Mouse (Mus musculus) kidney, embryonic 14.5 days (tissue): Measurements from ENCODE around the gene Sash1. TPM values are rescaled to one million over a fixed set of nuclear protein-coding genes. Genes with fewer than 3 reads are reported as not detected.

Experiments used
- ATAC-seq: fragments of 200-750 bp; cut with Nextera tagmentation; 2 replicates; pipeline ENCODE4 v1.8.0; 2017; ENCODE audit warnings: moderate number of reproducible peaks, mild to moderate bottlenecking, moderate TSS enrichment, moderate library complexity; ENCODE audit not compliant: low FRiP score, low TSS enrichment
- H3K27ac ChIP-seq: fragments of 300-500 bp; sonication (generic); 2 replicates; pipeline ENCODE4 v1.5.1; 2014; ENCODE audit warnings: low read depth, mild to moderate bottlenecking, low read length, moderate library complexity, mixed read lengths
- H3K27me3 ChIP-seq: fragments of 300-500 bp; sonication (generic); 2 replicates; pipeline ENCODE4 v1.6.1; 2014; ENCODE audit warnings: mild to moderate bottlenecking, low read length; ENCODE audit not compliant: control insufficient read depth, insufficient read depth
- H3K36me3 ChIP-seq: fragments of 300-500 bp; sonication (generic); 2 replicates; pipeline ENCODE4 v1.6.1; 2014; ENCODE audit warnings: low read length, mixed read lengths; ENCODE audit not compliant: control insufficient read depth, insufficient read depth
- H3K4me1 ChIP-seq: fragments of 300-500 bp; sonication (generic); 2 replicates; pipeline ENCODE4 v1.6.1; 2014; ENCODE audit warnings: low read length, mixed read lengths; ENCODE audit not compliant: control insufficient read depth, insufficient read depth
- H3K4me2 ChIP-seq: fragments of 300-500 bp; sonication (generic); replicated peaks from 2 replicates; pipeline ENCODE4 v1.6.1; 2014; ENCODE audit warnings: low read depth, mild to moderate bottlenecking, low read length
- H3K4me3 ChIP-seq: fragments of 300-500 bp; sonication (generic); 2 replicates; pipeline ENCODE4 v1.5.1; 2014; ENCODE audit warnings: mild to moderate bottlenecking, low read length
- H3K9ac ChIP-seq: fragments of 300-500 bp; sonication (generic); 2 replicates; pipeline ENCODE4 v1.6.1; 2014; ENCODE audit warnings: low read depth, mild to moderate bottlenecking, low read length, moderate library complexity
- H3K9me3 ChIP-seq: fragments of 300-500 bp; sonication (generic); 2 replicates; pipeline ENCODE4 v1.6.1; 2016; ENCODE audit warnings: low read length; ENCODE audit not compliant: control insufficient read depth
- WGBS: fragments of 180-500 bp; shearing (Covaris S2); extraction: QIAGEN DNeasy Blood & Tissue Kit; methylation state at CpG from one replicate; pipeline ENCODE4 v1.1.7; 2014; 5-methylcytosine and 5-hydroxymethylcytosine counted together
- polyA plus RNA-seq: library from polyadenylated mRNA; unstranded; fragments of >200 nt; fragmentation: Nextera tagmentation; extraction: Ambion mirVana; gene quantifications from 2 replicates; pipeline ENCODE4 v1.2.1, GENCODE M21; 2014

Gene Sash1
- polyA plus RNA-seq, 1 experiment from 2014 or later = 5.5 TPM

- Histone ChIP-seq H3K4me2 (no peak overlapping the region), H3K9me3 (no peaks in the 10 kb centered on the region), H3K4me1 (peaks cover 16% of the 10 kb centered on the region; the same call in 1 of the 2 replicates), H3K27me3 (no peaks in the 10 kb centered on the region), H3K27ac (no peak overlapping the region), H3K36me3 (no peaks in the 10 kb centered on the region), H3K9ac (no peak overlapping the region), H3K4me3 (no peak overlapping the region)
- ATAC-seq = no peak
- WGBS = 68% methylated on average over 10 of the region's 10 CpGs
Observed at GRCm38 (mm10) chr10:8765922-8766522, 119.8 kb downstream of the Sash1 start.

- H3K4me2 ChIP-seq = peak overlapping the region; percentile 46
- no peaks in the 10 kb centered on the region for H3K9me3 ChIP-seq
- 44% methylated on average over 12 of the region's 12 CpGs for WGBS
- no peak overlapping the region for H3K9ac ChIP-seq
- peak overlapping the region; percentile 86; the same call in 1 of the 2 replicates for H3K27ac ChIP-seq
- peaks cover 19% of the 10 kb centered on the region; the same call in 1 of the 2 replicates for H3K4me1 ChIP-seq
- ATAC-seq = peak; percentile 21; the same call in 1 of the 2 replicates
- peak overlapping the region; percentile 34; the same call in 1 of the 2 replicates for H3K4me3 ChIP-seq
- H3K27me3 ChIP-seq = no peaks in the 10 kb centered on the region
- H3K36me3 ChIP-seq = no peaks in the 10 kb centered on the region
Observed at GRCm38 (mm10) chr10:8762771-8763170, 123.1 kb downstream of the Sash1 start.

- H3K9ac ChIP-seq = peak overlapping the region; percentile 55
- 7% methylated on average over 14 of the region's 14 CpGs for WGBS
- peak overlapping the region; percentile 34 for H3K4me3 ChIP-seq
- no peaks in the 10 kb centered on the region for H3K27me3 ChIP-seq
- H3K4me1 ChIP-seq = peaks cover 21% of the 10 kb centered on the region; the same call in 1 of the 2 replicates
- H3K9me3 ChIP-seq = no peaks in the 10 kb centered on the region
- peak overlapping the region; percentile 46 for H3K4me2 ChIP-seq
- peak; percentile 80 for ATAC-seq
- H3K27ac ChIP-seq = peak overlapping the region; percentile 86
- no peaks in the 10 kb centered on the region for H3K36me3 ChIP-seq
Observed at GRCm38 (mm10) chr10:8762209-8762701, 123.6 kb downstream of the Sash1 start.

- no peaks in the 10 kb centered on the region for H3K9me3 ChIP-seq
- peak overlapping the region; percentile 55 for H3K9ac ChIP-seq
- H3K4me1 ChIP-seq = peaks cover 26% of the 10 kb centered on the region; the same call in 1 of the 2 replicates
- peak overlapping the region; percentile 34 for H3K4me3 ChIP-seq
- no peaks in the 10 kb centered on the region for H3K36me3 ChIP-seq
- ATAC-seq = no peak
- H3K27me3 ChIP-seq = no peaks in the 10 kb centered on the region
- peak overlapping the region; percentile 46 for H3K4me2 ChIP-seq
- 46% methylated on average over 9 of the region's 9 CpGs for WGBS
- peak overlapping the region; percentile 86 for H3K27ac ChIP-seq
Observed at GRCm38 (mm10) chr10:8761656-8762055, 124.2 kb downstream of the Sash1 start.

- Histone ChIP-seq H3K9me3 (no peaks in the 10 kb centered on the region), H3K36me3 (no peaks in the 10 kb centered on the region; the same call in 1 of the 2 replicates), H3K27me3 (no peaks in the 10 kb centered on the region), H3K4me2 (peak overlapping the region; percentile 8; the same call in 1 of the 2 replicates), H3K4me1 (peaks cover 27% of the 10 kb centered on the region; the same call in 1 of the 2 replicates), H3K4me3 (no peak overlapping the region), H3K9ac (no peak overlapping the region), H3K27ac (no peak overlapping the region)
- 28% methylated on average over 4 of the region's 4 CpGs for WGBS
- ATAC-seq = no peak
Observed at GRCm38 (mm10) chr10:8760598-8760997, 125.3 kb downstream of the Sash1 start.

GRCm38 (mm10) chr10:8759228-8759627 is 126.6 kb downstream of the Sash1 start:
- Histone ChIP-seq H3K9me3 (no peaks in the 10 kb centered on the region), H3K27ac (no peak overlapping the region), H3K4me1 (peaks cover 27% of the 10 kb centered on the region; the same call in 1 of the 2 replicates), H3K4me2 (no peak overlapping the region), H3K36me3 (no peaks in the 10 kb centered on the region; the same call in 1 of the 2 replicates), H3K4me3 (no peak overlapping the region), H3K9ac (no peak overlapping the region), H3K27me3 (no peaks in the 10 kb centered on the region)
- WGBS = 93% methylated on average over 7 of the region's 7 CpGs
- ATAC-seq = no peak

GRCm38 (mm10) chr10:8757429-8757931 is 128.4 kb downstream of the Sash1 start:
- no peaks in the 10 kb centered on the region for H3K27me3 ChIP-seq
- peak overlapping the region; percentile 80 for H3K27ac ChIP-seq
- H3K4me2 ChIP-seq = peak overlapping the region; percentile 17; the same call in 1 of the 2 replicates
- no peak overlapping the region; the same call in 1 of the 2 replicates for H3K9ac ChIP-seq
- peaks cover 5% of the 10 kb centered on the region; the same call in 1 of the 2 replicates for H3K36me3 ChIP-seq
- peak; percentile 54; the same call in 1 of the 2 replicates for ATAC-seq
- peaks cover 18% of the 10 kb centered on the region; the same call in 1 of the 2 replicates for H3K4me1 ChIP-seq
- no peak overlapping the region for H3K4me3 ChIP-seq
- H3K9me3 ChIP-seq = no peaks in the 10 kb centered on the region
- WGBS = 19% methylated on average over 21 of the region's 21 CpGs

GRCm38 (mm10) chr10:8756604-8757354 is 129.1 kb downstream of the Sash1 start:
- Histone ChIP-seq H3K27me3 (no peaks in the 10 kb centered on the region), H3K9me3 (no peaks in the 10 kb centered on the region), H3K9ac (no peak overlapping the region), H3K4me1 (peaks cover 13% of the 10 kb centered on the region; the same call in 1 of the 2 replicates), H3K27ac (peak overlapping the region; percentile 80), H3K36me3 (peaks cover 5% of the 10 kb centered on the region; the same call in 1 of the 2 replicates), H3K4me3 (no peak overlapping the region), H3K4me2 (peak overlapping the region; percentile 17; the same call in 1 of the 2 replicates)
- ATAC-seq = 0 out of 2 replicates have a peak, but pooled peaks have one; percentile 36
- 72% methylated on average over 11 of the region's 11 CpGs for WGBS
